Mouse (Mus musculus) limb, embryonic 11.5 days (tissue): ENCODE measurements at regions not wholly inside any gene's neighbourhood (a gene's known extent, or its start where the extent isn't known, plus 50 kb on each side); places are given as distances from the start of the nearest gene placed in this dataset.

Source experiments
- ATAC-seq: fragments of 200-750 bp; cut with Nextera tagmentation; 2 replicates; pipeline ENCODE4 v1.8.0; 2017; ENCODE audit warnings: low read depth; ENCODE audit not compliant: insufficient number of reproducible peaks, low FRiP score, low TSS enrichment
- DNase-seq: peaks from one replicate; pipeline ENCODE4 v3.0.0-alpha.2; 2015; ENCODE audit warnings: low spot score
- H3K27ac ChIP-seq: fragments of 300-500 bp; sonication (generic); replicated peaks from 2 replicates; pipeline ENCODE4 v1.5.1; 2014; ENCODE audit warnings: low read depth, mild to moderate bottlenecking, low read length
- H3K27me3 ChIP-seq: fragments of 300-500 bp; sonication (generic); 2 replicates; pipeline ENCODE4 v1.6.1; 2014; ENCODE audit warnings: mild to moderate bottlenecking, low read length, mixed read lengths; ENCODE audit not compliant: control insufficient read depth, insufficient read depth
- H3K36me3 ChIP-seq: fragments of 300-500 bp; sonication (generic); 2 replicates; pipeline ENCODE4 v1.6.1; 2014; ENCODE audit warnings: mild to moderate bottlenecking, low read length, moderate library complexity, mixed read lengths; ENCODE audit not compliant: control insufficient read depth, insufficient read depth
- H3K4me1 ChIP-seq: fragments of 300-500 bp; sonication (generic); 2 replicates; pipeline ENCODE4 v1.6.1; 2014; ENCODE audit warnings: low read length, mixed read lengths; ENCODE audit not compliant: control insufficient read depth, insufficient read depth
- H3K4me2 ChIP-seq: fragments of 300-500 bp; sonication (generic); 2 replicates; pipeline ENCODE4 v1.6.1; 2014; ENCODE audit warnings: low read depth, mild to moderate bottlenecking, moderate library complexity; ENCODE audit not compliant: severe bottlenecking
- H3K4me3 ChIP-seq: fragments of 300-500 bp; sonication (generic); 2 replicates; pipeline ENCODE4 v1.5.1; 2014; ENCODE audit warnings: low read depth, low read length
- H3K9ac ChIP-seq: fragments of 300-500 bp; sonication (generic); 2 replicates; pipeline ENCODE4 v1.6.1; 2014; ENCODE audit warnings: mild to moderate bottlenecking, low read length
- H3K9me3 ChIP-seq: fragments of 300-500 bp; sonication (generic); 2 replicates; pipeline ENCODE4 v1.6.1; 2016; ENCODE audit warnings: low read length; ENCODE audit not compliant: control insufficient read depth
- WGBS: fragments of 180-500 bp; shearing (Covaris S2); extraction: QIAGEN DNeasy Blood & Tissue Kit; methylation state at CpG from one replicate; pipeline ENCODE4 v1.1.7; 2014; 5-methylcytosine and 5-hydroxymethylcytosine counted together

GRCm38 (mm10) chr12:92062731-92063130 lies 213.8 kb upstream of the Sel1l start:
- no peaks in the 10 kb centered on the region for H3K27me3 ChIP-seq
- H3K4me2 ChIP-seq, result no peak overlapping the region
- H3K27ac ChIP-seq, result no peak overlapping the region
- DNase-seq (no peak), ATAC-seq (no peak)
- 84% methylated on average over 4 of the region's 4 CpGs for WGBS
- no peak overlapping the region for H3K4me3 ChIP-seq
- H3K36me3 ChIP-seq, result no peaks in the 10 kb centered on the region
- no peaks in the 10 kb centered on the region for H3K9me3 ChIP-seq
- H3K9ac ChIP-seq, result no peak overlapping the region
- no peaks in the 10 kb centered on the region for H3K4me1 ChIP-seq

- H3K27ac ChIP-seq, result no peak overlapping the region
- H3K4me3 ChIP-seq, result no peak overlapping the region
- 74% methylated on average over 1 of the region's 1 CpGs for WGBS
- H3K4me2 ChIP-seq, result no peak overlapping the region
- DNase-seq (peak; percentile 78), ATAC-seq (no peak)
- no peak overlapping the region for H3K9ac ChIP-seq
- no peaks in the 10 kb centered on the region for H3K27me3 ChIP-seq
- H3K4me1 ChIP-seq, result no peaks in the 10 kb centered on the region
- no peaks in the 10 kb centered on the region for H3K9me3 ChIP-seq
- H3K36me3 ChIP-seq, result no peaks in the 10 kb centered on the region
Measured at GRCm38 (mm10) chr12:92040481-92040880, 191.5 kb upstream of the Sel1l start.

GRCm38 (mm10) chr12:92029192-92029591 lies 180.2 kb upstream of the Sel1l start:
- Histone ChIP-seq H3K9ac (no peak overlapping the region), H3K27me3 (no peaks in the 10 kb centered on the region), H3K36me3 (no peaks in the 10 kb centered on the region), H3K4me2 (no peak overlapping the region), H3K27ac (no peak overlapping the region), H3K4me3 (no peak overlapping the region), H3K9me3 (no peaks in the 10 kb centered on the region), H3K4me1 (no peaks in the 10 kb centered on the region)
- ATAC-seq (no peak), DNase-seq (no peak)
- 75% methylated on average over 2 of the region's 2 CpGs for WGBS

- WGBS, result 93% methylated on average over 7 of the region's 7 CpGs
- H3K4me2 ChIP-seq, result no peak overlapping the region
- ATAC-seq (no peak), DNase-seq (no peak)
- H3K27ac ChIP-seq, result no peak overlapping the region
- H3K9me3 ChIP-seq, result no peaks in the 10 kb centered on the region
- H3K9ac ChIP-seq, result no peak overlapping the region
- no peaks in the 10 kb centered on the region for H3K27me3 ChIP-seq
- H3K4me1 ChIP-seq, result no peaks in the 10 kb centered on the region
- H3K4me3 ChIP-seq, result no peak overlapping the region
- no peaks in the 10 kb centered on the region for H3K36me3 ChIP-seq
Measured at GRCm38 (mm10) chr12:92028354-92028753, 179.4 kb upstream of the Sel1l start.

- WGBS, result 82% methylated on average over 4 of the region's 4 CpGs
- no peak overlapping the region for H3K27ac ChIP-seq
- DNase-seq (no peak), ATAC-seq (no peak)
- no peak overlapping the region for H3K4me3 ChIP-seq
- no peaks in the 10 kb centered on the region for H3K36me3 ChIP-seq
- H3K9ac ChIP-seq, result no peak overlapping the region
- no peaks in the 10 kb centered on the region for H3K4me1 ChIP-seq
- no peaks in the 10 kb centered on the region for H3K27me3 ChIP-seq
- H3K4me2 ChIP-seq, result no peak overlapping the region
- H3K9me3 ChIP-seq, result no peaks in the 10 kb centered on the region
Measured at GRCm38 (mm10) chr12:92024461-92025218, 175.7 kb upstream of the Sel1l start.

GRCm38 (mm10) chr12:92019593-92020224 lies 170.8 kb upstream of the Sel1l start:
- Histone ChIP-seq H3K36me3 (no peaks in the 10 kb centered on the region), H3K4me1 (no peaks in the 10 kb centered on the region), H3K4me3 (no peak overlapping the region), H3K27ac (no peak overlapping the region), H3K4me2 (no peak overlapping the region), H3K9me3 (no peaks in the 10 kb centered on the region), H3K9ac (no peak overlapping the region), H3K27me3 (no peaks in the 10 kb centered on the region)
- no peak for ATAC-seq
- 49% methylated on average over 6 of the region's 6 CpGs for WGBS
- no peak for DNase-seq

GRCm38 (mm10) chr12:92015373-92015772 lies 166.4 kb upstream of the Sel1l start:
- no peak overlapping the region for H3K27ac ChIP-seq
- H3K4me2 ChIP-seq, result no peak overlapping the region
- no peaks in the 10 kb centered on the region for H3K4me1 ChIP-seq
- no peaks in the 10 kb centered on the region for H3K9me3 ChIP-seq
- no peaks in the 10 kb centered on the region for H3K27me3 ChIP-seq
- DNase-seq (no peak), ATAC-seq (no peak)
- no peak overlapping the region for H3K9ac ChIP-seq
- H3K36me3 ChIP-seq, result no peaks in the 10 kb centered on the region
- 97% methylated on average over 2 of the region's 2 CpGs for WGBS
- H3K4me3 ChIP-seq, result no peak overlapping the region

- Histone ChIP-seq H3K9me3 (no peaks in the 10 kb centered on the region), H3K4me3 (no peak overlapping the region), H3K27ac (no peak overlapping the region), H3K4me1 (no peaks in the 10 kb centered on the region), H3K4me2 (no peak overlapping the region), H3K9ac (no peak overlapping the region), H3K27me3 (no peaks in the 10 kb centered on the region), H3K36me3 (no peaks in the 10 kb centered on the region)
- no peak for ATAC-seq
- WGBS, result 72% methylated on average over 8 of the region's 8 CpGs
- DNase-seq, result no peak
Measured at GRCm38 (mm10) chr12:92013979-92014378, 165.0 kb upstream of the Sel1l start.
